Mouse (Mus musculus): ENCODE data around the gene AC153137.1. TPM values are rescaled to one million over a fixed set of nuclear protein-coding genes. Genes with fewer than 3 reads are reported as not detected.

The AC153137.1 gene
- total RNA-seq (2023) = not detected

GRCm38 (mm10) chr1:30977868-30978267, at the start of gene AC153137.1:
AC153137.1 (minus strand) TSS chr1:30977968.

Other genes starting within 250 kb of the AC153137.1 start
- gene Phf3, start 104.0 kb downstream of the AC153137.1 start, total RNA-seq (2023) = 186 TPM
- gene Lgsn, start 198.4 kb upstream of the AC153137.1 start, total RNA-seq (2023) = not detected
- gene 4931428L18Rik, start 244.7 kb upstream of the AC153137.1 start, total RNA-seq (2023) = not detected
- not detected for gene Pih1d3, start 244.9 kb upstream of the AC153137.1 start, total RNA-seq (2023)

Measured in CD8-positive naive resting alpha-beta T cell, adult 57 days (primary cell).